Mouse (Mus musculus) kidney, adult 11 months (tissue): ENCODE data around the gene Ddx18.

Experiments used
- DNase-seq: peaks from one replicate; pipeline ENCODE4 v3.0.0; 2022

The Ddx18 gene

DNA sequence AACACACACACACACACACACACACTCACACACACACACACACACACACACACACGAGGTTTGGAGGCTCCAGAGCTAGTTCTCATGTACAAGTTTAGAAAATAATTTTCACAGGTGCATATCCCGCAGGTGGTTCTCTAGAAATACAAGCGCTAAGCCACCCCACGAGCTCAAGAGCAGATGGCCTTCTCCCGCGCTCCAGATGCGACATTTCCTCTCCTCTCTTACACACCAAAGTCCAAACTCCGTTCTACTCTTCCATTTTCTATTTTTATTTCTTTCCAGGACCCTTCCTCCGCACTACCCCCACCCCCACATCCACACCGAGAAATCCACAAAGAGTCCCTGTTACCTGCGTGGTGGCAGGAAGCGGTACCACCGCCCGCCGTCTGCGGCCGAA lies 40.7 kb downstream of the Ddx18 start:
- no peak for DNase-seq

DNA sequence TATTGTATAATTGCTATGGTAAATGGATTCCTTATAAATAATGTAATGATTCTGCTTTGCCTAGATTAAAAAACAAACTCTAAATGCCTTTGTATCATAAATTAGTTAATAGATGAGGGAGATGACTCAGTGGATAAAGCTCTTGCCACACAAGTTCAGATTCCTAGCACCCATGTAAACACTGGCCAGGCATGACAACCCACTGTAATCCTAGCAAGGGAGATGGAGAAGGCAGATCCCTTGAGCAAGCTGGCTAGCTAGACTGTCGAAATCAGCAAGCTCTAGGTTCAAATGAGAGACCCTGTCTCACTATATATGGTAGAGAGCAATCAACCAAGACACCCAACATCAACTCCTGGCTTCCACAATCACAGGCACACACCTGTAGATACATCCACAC lies 49.2 kb downstream of the Ddx18 start:
- no peak for DNase-seq

DNA sequence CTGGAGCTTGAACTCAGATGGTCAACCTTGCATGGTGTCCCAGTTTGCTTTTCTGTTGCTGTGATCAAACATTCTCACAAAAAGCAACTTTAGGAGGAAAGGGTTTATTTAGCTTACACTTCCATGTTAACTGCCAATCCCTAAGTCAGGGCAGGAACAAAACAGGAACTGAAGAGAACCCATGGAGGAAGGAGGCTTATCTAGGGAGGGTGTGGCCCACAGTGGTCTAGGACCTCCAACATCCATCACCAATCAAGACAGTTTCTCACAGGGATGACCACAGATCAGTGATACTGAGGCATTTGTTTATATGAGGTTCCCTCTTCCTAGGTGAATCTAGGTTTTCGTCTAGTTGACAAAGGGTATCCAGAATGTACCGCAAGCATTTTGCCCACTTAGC lies 55.8 kb downstream of the Ddx18 start:
- no peak for DNase-seq

DNA sequence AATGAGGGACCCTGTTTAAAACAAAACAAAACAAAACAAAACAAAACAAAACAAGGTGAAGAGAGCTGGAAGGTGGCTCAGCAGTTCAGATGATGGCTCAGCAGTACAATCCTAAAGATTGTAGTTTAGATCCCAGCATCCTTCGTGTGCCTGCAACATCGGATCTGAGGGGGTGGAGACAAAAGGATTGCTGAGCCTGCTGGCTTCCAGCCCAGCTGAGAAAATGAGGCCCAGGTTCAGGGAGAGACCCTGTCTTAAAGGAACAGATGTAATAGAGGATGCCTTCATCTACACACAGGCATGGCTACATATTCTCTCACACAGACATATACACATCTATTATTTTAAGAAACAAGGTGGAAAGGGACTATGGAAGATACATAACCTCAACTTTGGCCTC lies 56.6 kb downstream of the Ddx18 start:
- DNase-seq = no peak

DNA sequence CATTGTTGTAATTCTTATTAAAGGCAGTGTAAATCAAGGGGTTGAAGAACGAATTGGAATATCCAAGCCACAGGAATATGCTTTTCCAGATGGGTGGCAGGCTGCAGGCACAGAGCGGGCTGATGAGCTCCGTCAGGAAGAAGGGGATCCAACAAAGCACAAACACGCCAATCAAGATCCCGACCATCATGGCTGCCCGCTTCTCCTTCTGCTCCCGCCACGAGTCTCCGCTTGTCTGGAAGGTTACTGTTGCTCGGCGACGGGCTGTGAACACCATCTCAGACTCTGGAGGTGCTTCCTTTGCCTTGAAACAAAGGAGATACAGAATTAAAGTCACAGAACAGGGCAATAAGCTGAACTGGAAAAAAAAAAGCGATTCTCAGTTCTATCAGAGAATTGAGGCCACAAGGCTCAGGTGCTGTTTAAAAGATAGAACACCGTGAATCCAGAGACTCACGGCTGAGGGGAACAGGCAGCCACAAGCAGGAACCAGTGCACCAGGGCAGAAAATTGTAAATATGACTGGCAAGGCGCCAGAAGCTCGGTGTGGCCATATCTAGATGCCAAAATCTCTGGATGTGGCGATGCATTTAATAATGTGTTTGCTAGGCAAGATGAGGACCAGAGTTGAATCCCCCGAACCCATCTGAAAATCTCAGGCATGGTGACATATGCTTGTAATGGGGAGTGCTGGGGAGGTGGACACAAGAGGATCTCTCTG lies 57.2 kb downstream of the Ddx18 start:
- DNase-seq = no peak

DNA sequence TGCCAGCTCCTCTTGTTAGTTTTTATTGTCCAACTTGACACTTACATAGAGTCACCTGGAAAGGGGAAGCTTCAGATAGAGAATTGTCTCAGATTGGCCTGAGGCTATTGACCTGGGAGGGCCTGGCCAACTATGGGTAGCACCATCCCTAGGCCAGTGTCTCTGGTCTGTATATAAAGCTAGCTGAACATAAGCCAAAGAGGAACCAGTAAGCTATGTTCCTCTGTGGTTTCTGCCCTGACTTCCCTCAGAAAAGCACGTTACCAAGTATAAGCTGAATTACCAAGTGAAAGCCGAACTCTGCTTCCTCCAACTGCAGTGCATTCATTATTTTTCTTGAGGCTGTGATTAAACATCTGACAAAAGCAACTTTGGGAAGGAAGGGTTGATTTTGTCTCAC lies 59.1 kb downstream of the Ddx18 start:
- no peak for DNase-seq
